27 mouse cellular contexts compared by ENCODE assay signal in the genomic region with DNA sequence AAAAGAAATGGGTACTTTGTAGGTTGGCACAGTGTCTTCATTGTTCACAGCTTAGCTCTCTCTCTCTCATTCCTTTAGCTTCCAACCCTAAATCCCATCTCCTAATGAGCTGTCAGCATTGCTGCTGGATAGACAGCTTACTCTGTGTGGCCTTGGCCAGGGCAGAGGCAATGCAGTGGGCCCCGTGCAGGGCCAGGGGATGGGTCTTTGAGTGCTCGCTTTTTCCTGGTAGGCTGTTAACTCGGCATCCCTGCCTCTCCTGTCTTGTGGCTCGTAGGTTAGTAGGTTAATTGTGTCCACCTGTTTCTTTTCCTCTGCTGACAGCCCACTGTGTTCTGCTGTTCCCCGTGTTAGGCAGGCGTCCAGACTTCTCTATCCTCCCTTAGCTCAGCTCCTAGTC. TPM values are rescaled to one million over a fixed set of nuclear protein-coding genes. Genes with fewer than 3 reads are reported as not detected.
DNase-seq lines count a peak whose midpoint lies in the region; ATAC-seq and TF ChIP-seq lines count a peak whose summit lies in the region.
"Had no signal": no experiment of that assay in that cellular context is flagged by ENCODE, and none has a peak within 500 bp of the region (broad histone marks: within the 10 kb centered on the region; RNA-seq: fewer than 3 reads in every experiment).

No protein-coding gene starts in this region.

- no peaks in the 10 kb centered on the region for H3K36me3 ChIP-seq in forebrain, embryonic 13.5 days (ENCODE audit: poor library complexity, severe bottlenecking)
- no peaks in the 10 kb centered on the region for H3K36me3 ChIP-seq in forebrain, embryonic 15.5 days
- H3K36me3 ChIP-seq in hindbrain, embryonic 16.5 days (ENCODE audit: control insufficient read depth, insufficient read depth, low read length), result no peaks in the 10 kb centered on the region
- H3K36me3 ChIP-seq in midbrain, embryonic 16.5 days (ENCODE audit: control insufficient read depth, insufficient read depth, low read length), result no peaks in the 10 kb centered on the region
- H3K36me3 ChIP-seq: embryonic facial prominence, embryonic 12.5 days; G1E; hindbrain, embryonic 13.5 days; neural tube, embryonic 15.5 days had no signal

- peak; percentile 18 for DNase-seq in Muller cell, postnatal 12 days (ENCODE audit: inconsistent ontology term)
- DNase-seq in brain, embryonic 14.5 days (ENCODE audit: low read depth), result peak; percentile 51
- peak; percentile 28 for DNase-seq in forelimb bud, embryonic 11.5 days (ENCODE audit: low read depth, low spot score)
- DNase-seq: adrenal gland, postnatal 10 days; B cell, adult 2 months; cerebellum, adult 9-11 months; gastrocnemius, postnatal 25 days; kidney, adult 18-20 months; kidney, postnatal 10 days; thymus, postnatal 14 days had no signal

- peaks cover 10% of the 10 kb centered on the region for H3K4me1 ChIP-seq in forebrain, embryonic 13.5 days
- peaks cover 6% of the 10 kb centered on the region; the same call in 1 of the 2 replicates for H3K4me1 ChIP-seq in forebrain, embryonic 15.5 days
- H3K4me1 ChIP-seq in hindbrain, embryonic 16.5 days (ENCODE audit: control insufficient read depth, insufficient read depth, low read depth, low read length), result no peaks in the 10 kb centered on the region
- H3K4me1 ChIP-seq in midbrain, embryonic 16.5 days (ENCODE audit: control insufficient read depth, insufficient read depth, low read length), result no peaks in the 10 kb centered on the region; the same call in 1 of the 2 replicates
- H3K4me1 ChIP-seq: hindbrain, embryonic 13.5 days; neural tube, embryonic 15.5 days had no signal

- WGBS in forebrain, embryonic 13.5 days, result 42% methylated on average over 6 of the region's 6 CpGs
- 31% methylated on average over 6 of the region's 6 CpGs for WGBS in forebrain, embryonic 15.5 days
- 64% methylated on average over 6 of the region's 6 CpGs for WGBS in hindbrain, embryonic 16.5 days
- WGBS in midbrain, embryonic 16.5 days, result 63% methylated on average over 6 of the region's 6 CpGs

- no peak overlapping the region for H3K4me3 ChIP-seq in forebrain, embryonic 13.5 days
- H3K4me3 ChIP-seq in forebrain, embryonic 15.5 days, result no peak overlapping the region
- H3K4me3 ChIP-seq in hindbrain, embryonic 16.5 days (ENCODE audit: low read length), result no peak overlapping the region
- no peak overlapping the region for H3K4me3 ChIP-seq in midbrain, embryonic 16.5 days (ENCODE audit: low read depth, low read length)
- H3K4me3 ChIP-seq: embryonic facial prominence, embryonic 12.5 days; erythroblast, embryonic 14.5 days; hindbrain, embryonic 13.5 days; left cerebral cortex, adult 2 months; neural tube, embryonic 15.5 days had no signal

- ATAC-seq in forebrain, embryonic 13.5 days, result no peak
- ATAC-seq in forebrain, embryonic 15.5 days (replicated peaks), result no peak
- ATAC-seq in hindbrain, embryonic 16.5 days, result no peak
- ATAC-seq in midbrain, embryonic 16.5 days, result no peak
- ATAC-seq: activated CD4-positive, CD25-positive, alpha-beta regulatory T cell, adult 4 months; forebrain, embryonic 16.5 days; inflammation-experienced regulatory T-cells, adult 6 months had no signal

- H3K27ac ChIP-seq in forebrain, embryonic 13.5 days, result no peak overlapping the region
- H3K27ac ChIP-seq in forebrain, embryonic 15.5 days (replicated peaks), result no peak overlapping the region
- no peak overlapping the region for H3K27ac ChIP-seq in hindbrain, embryonic 16.5 days (ENCODE audit: low read depth, low read length)
- H3K27ac ChIP-seq in midbrain, embryonic 16.5 days (ENCODE audit: low read length), result no peak overlapping the region
- H3K27ac ChIP-seq: embryonic facial prominence, embryonic 12.5 days; hindbrain, embryonic 13.5 days; left cerebral cortex, adult 2 months; macrophage; neural tube, embryonic 15.5 days had no signal

- H3K27me3 ChIP-seq in forebrain, embryonic 13.5 days, result no peaks in the 10 kb centered on the region
- no peaks in the 10 kb centered on the region for H3K27me3 ChIP-seq in forebrain, embryonic 15.5 days
- H3K27me3 ChIP-seq in hindbrain, embryonic 16.5 days (replicated peaks; ENCODE audit: control insufficient read depth, insufficient read depth, low read length), result no peaks in the 10 kb centered on the region
- no peaks in the 10 kb centered on the region for H3K27me3 ChIP-seq in midbrain, embryonic 16.5 days (ENCODE audit: control insufficient read depth, insufficient read depth, low read depth, low read length)
- H3K27me3 ChIP-seq: CH12.LX; embryonic facial prominence, embryonic 12.5 days; hindbrain, embryonic 13.5 days; neural tube, embryonic 15.5 days had no signal

- H3K9me3 ChIP-seq in forebrain, embryonic 13.5 days (replicated peaks), result no peaks in the 10 kb centered on the region
- H3K9me3 ChIP-seq in forebrain, embryonic 15.5 days, result no peaks in the 10 kb centered on the region
- H3K9me3 ChIP-seq in hindbrain, embryonic 16.5 days (ENCODE audit: control insufficient read depth, low read length), result no peaks in the 10 kb centered on the region
- no peaks in the 10 kb centered on the region for H3K9me3 ChIP-seq in midbrain, embryonic 16.5 days (replicated peaks; ENCODE audit: control insufficient read depth, low read length, poor library complexity, severe bottlenecking)
- H3K9me3 ChIP-seq: embryonic facial prominence, embryonic 12.5 days; G1E; hindbrain, embryonic 13.5 days; neural tube, embryonic 15.5 days had no signal

- no peak overlapping the region for H3K4me2 ChIP-seq in forebrain, embryonic 13.5 days
- no peak overlapping the region for H3K4me2 ChIP-seq in forebrain, embryonic 15.5 days (replicated peaks)
- H3K4me2 ChIP-seq in hindbrain, embryonic 16.5 days (ENCODE audit: low read length), result no peak overlapping the region
- H3K4me2 ChIP-seq in midbrain, embryonic 16.5 days (ENCODE audit: low read length), result no peak overlapping the region
- H3K4me2 ChIP-seq: embryonic facial prominence, embryonic 12.5 days; hindbrain, embryonic 13.5 days; neural tube, embryonic 15.5 days had no signal

- no peak for TF ChIP-seq CTCF in brain, embryonic 14.5 days (IDR thresholded peaks at IDR 0.05; ENCODE audit: borderline replicate concordance, extremely low read depth, insufficient read depth, insufficient read length)

- H3K9ac ChIP-seq in forebrain, embryonic 13.5 days, result peak overlapping the region; percentile 26; the same call in 1 of the 2 replicates
- H3K9ac ChIP-seq in forebrain, embryonic 15.5 days (replicated peaks), result no peak overlapping the region
- H3K9ac ChIP-seq in hindbrain, embryonic 16.5 days (ENCODE audit: low read depth, low read length), result no peak overlapping the region
- no peak overlapping the region for H3K9ac ChIP-seq in midbrain, embryonic 16.5 days (ENCODE audit: low read depth, low read length)
- H3K9ac ChIP-seq: embryonic facial prominence, embryonic 12.5 days; hindbrain, embryonic 13.5 days; neural tube, embryonic 15.5 days had no signal

- TF ChIP-seq POLR2A in brain, embryonic 14.5 days (IDR thresholded peaks at IDR 0.05; ENCODE audit: borderline replicate concordance, extremely low read depth, insufficient read depth, insufficient read length, poor library complexity, severe bottlenecking), result no peak

RNA-seq across cellular contexts. Expression of a gene that starts 35.8 kb away (rescaled TPM):
- polyA plus RNA-seq in forebrain, embryonic 13.5 days (2015; fragmentation: Nextera tagmentation; extraction: Ambion mirVana), result 0.20 TPM in 1 of 2 replicates, not detected in the other
- 0.20 TPM in 1 of 2 replicates, not detected in the other for polyA plus RNA-seq in forebrain, embryonic 15.5 days (2015; fragmentation: Nextera tagmentation; extraction: Ambion mirVana)
- polyA plus RNA-seq in brain, embryonic 14.5 days (2012; rRNA removed), result 0.07 and 0.10 TPM in 2 replicates
- 0.18 and 0.80 TPM in 2 replicates for polyA plus RNA-seq in hindbrain, embryonic 16.5 days (2015; fragmentation: Nextera tagmentation; extraction: Ambion mirVana)
- 0.24 TPM in 1 of 2 replicates, not detected in the other for polyA plus RNA-seq in midbrain, embryonic 16.5 days (2015; fragmentation: Nextera tagmentation; extraction: Ambion mirVana)
- polyA plus RNA-seq: activated CD4-positive, CD25-positive, alpha-beta regulatory T cell, adult 4 months; erythroblast, embryonic 14.5 days; G1E; inflammation-experienced regulatory T-cells, adult 6 months; liver, adult 2 months; macrophage; small intestine, adult 2 months had no signal
